Mouse (Mus musculus) gastrocnemius, postnatal 4 days (tissue): ENCODE measurements around the gene Dnajc11. TPM values are rescaled to one million over a fixed set of nuclear protein-coding genes. Genes with fewer than 3 reads are reported as not detected.

Source experiments
- DNase-seq, 2 experiments: peaks; one replicate each; pipeline ENCODE4 v3.0.0; 2021 to 2022; ENCODE audit warnings: low spot score in 2 of 2, mixed read lengths in 2 of 2
- total RNA-seq, 2 experiments: library from RNA; stranded (reverse); gene quantifications; 2 replicates each; pipeline ENCODE4 v1.2.3; 2021

Gene Dnajc11
- total RNA-seq, 2 experiments from 2014 or later = 60.8 to 81.1 TPM

DNA sequence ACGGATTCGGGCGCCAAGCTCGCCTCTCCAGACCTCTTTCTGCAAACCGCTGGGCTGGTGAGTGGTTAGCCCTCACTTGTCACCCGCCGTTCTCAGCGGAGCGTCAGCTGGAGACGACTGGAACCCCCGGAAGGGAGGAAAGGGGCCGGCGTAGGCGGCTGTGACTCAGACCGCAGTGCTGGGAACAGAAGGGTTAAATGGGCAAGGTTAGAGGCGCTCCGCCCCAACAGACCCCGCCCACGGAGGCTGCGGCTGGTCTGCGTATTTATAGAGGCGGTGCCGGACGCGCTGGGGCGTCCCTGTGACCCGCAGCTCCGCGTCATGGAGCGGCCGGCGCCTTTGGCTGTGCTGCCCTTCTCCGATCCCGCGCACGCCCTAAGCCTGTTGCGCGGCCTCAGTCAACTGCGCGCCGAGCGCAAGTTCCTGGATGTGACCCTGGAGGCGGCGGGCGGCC is 75.2 kb downstream of the Dnajc11 start, which contains the start of gene Klhl21:
Gene Klhl21 (plus strand): TSS at position 182 of the 454 bp plus-strand sequence.
- DNase-seq = peak; percentile 93 to 96

DNA sequence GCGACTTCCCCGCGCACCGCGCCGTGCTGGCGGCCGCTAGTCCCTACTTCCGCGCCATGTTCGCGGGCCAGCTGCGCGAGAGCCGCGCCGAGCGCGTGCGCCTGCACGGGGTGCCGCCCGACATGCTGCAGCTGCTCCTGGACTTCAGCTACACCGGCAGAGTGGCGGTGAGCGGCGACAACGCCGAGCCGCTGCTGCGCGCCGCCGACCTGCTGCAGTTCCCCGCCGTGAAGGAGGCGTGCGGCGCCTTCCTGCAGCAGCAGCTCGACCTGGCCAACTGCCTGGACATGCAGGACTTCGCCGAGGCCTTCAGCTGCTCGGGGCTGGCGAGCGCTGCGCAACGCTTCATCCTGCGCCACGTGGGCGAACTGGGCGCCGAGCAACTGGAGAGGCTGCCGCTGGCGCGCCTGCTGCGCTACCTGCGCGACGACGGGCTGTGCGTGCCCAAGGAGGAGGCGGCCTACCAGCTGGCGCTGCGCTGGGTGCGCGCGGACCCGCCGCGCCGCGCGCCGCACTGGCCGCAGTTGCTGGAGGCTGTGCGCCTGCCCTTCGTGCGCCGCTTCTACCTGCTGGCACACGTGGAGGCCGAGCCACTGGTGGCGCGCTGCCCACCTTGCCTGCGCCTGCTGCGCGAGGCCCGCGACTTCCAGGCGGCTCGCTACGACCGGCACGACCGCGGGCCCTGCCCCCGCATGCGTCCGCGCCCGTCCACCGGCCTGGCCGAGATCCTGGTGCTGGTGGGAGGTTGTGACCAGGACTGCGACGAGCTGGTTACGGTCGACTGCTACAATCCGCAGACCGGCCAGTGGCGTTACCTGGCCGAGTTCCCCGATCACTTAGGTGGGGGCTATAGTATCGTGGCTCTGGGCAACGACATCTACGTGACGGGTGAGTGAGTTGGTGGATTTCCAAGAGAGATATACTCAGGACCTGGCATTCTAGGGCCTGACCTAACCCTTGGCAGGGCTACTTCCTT is 75.9 kb downstream of the Dnajc11 start:
- DNase-seq = peak; percentile 50 to 81

DNA sequence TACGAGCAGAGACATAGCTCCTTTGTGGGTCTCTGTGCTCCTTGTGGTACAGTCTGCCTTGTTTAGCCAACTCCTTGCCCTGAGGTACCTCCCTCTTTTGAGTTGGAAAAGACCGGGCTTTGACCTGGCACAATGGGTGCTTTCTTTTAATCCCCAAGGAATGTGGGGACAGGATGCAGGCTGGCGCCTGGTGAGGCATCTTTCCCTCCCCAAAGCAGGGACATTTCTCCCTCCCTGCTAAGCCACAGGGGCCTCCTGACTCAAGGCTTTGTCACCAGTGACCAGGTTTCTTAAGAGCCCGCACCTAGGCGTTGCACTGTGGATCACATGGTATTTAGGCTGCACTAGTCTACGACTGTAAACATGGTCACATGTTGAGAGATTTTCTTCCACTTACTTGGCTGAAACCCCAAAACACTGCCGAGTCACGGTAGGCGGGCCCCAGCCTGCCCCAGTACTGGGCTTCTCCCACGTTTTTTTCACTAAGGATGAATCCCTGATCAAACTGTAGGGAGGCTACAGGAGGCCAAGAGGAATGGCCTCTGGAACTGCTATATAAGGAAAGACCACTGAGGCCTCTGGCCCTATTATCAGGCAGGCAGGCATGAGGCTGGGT is 76.7 kb downstream of the Dnajc11 start:
- DNase-seq = peak in 1 of 2 experiments; percentile 46

DNA sequence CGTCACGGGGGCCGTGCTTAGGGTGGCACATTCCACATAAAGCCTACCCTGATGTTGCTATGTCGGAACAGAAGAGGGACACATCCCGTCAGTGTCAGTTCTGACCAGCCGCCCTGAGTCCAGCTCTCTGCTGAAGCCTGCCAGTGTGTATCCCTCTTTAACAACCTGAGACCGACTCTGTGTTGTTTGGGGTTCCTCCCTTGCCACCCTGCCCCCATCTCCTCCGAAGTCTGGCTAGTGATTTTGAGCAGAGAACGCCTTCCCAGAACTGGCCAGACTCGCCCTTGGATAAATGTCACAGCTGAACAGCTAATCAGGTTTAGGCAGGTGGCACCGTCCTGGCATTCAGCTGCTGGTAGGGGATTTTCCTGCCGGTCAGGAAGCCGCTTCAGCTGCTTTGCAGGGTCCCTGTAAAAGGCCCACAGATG is 77.2 kb downstream of the Dnajc11 start:
- DNase-seq = no peak

DNA sequence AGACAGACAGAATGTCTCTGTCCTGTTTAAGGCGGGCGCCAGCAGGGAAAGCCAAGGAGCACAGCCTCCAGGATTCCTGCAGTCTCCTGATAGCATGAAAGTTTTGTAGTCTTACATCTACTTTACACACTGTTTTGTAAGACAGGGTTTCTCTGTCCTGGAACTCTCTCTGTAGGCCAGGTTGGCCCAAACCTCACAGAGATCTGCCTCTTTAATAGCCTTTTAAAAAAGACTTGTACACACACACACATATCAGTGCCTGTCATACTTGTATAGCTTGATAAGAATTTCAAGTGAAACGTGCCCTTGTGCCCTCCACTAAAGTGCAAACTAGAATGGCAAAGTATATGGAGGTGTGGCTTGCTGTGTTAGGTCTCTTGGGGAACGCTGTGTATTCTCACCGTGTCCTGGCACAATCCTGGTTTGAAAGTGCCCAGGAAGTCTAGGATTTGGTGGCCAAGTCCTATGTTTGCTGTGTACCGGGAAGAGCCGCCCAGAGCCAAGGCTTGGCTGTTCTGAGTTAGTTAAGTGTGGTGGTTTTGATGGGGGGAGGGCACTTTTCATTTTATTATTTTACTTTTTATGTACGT is 77.8 kb downstream of the Dnajc11 start:
- no peak for DNase-seq

DNA sequence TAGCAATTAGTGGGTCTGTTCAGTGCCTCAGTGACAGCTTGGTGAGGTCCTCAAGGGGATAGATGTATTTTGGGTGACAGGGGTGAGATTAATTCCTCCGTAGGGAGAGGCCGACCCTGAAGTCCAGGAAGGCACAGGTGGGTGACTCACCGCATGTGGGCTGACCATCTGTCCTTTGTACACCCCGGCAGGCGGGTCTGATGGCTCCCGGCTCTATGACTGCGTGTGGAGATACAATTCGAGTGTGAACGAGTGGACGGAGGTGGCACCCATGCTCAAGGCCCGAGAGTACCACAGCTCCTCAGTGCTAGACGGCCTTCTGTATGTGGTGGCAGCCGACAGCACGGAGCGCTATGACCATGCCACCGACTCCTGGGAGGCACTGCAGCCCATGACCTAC is 78.6 kb downstream of the Dnajc11 start:
- no peak for DNase-seq

DNA sequence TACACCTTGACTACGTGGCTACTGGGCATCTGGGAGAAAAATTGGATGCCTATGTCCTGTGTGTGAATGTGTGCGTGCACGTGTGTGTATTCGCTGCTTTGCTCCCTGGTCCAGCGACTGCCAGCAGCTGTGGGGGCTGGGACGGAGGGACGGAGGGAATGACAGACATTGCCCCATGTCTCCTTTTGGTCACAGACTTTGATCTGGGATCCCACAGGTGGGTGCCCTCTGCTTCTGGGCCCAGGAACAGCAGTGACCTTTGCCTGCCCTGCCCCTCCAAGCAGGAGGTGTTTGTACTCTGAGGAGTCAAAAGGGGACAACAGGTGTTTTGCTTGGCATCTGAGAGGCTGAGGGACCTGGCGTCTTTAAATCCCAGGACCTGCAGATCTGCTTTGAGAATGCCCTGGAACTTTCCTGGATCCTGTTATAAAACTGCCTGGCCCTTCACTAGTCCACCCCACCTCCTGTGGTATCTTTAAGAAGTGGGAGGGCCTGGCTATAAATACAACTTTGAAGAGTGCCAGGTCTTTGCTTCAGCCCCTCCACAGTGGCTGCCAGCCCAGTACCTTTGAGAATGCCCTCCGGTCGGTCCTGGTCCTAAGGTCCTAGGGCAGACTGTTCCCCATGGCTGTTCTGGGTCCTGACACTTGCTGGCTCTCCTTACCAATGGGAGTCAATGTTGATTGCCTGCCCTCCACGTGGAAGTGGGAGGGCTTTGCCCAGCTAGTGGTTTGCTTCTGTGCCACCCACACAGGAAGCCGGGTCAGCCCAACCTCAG is 79.7 kb downstream of the Dnajc11 start:
- DNase-seq = no peak

DNA sequence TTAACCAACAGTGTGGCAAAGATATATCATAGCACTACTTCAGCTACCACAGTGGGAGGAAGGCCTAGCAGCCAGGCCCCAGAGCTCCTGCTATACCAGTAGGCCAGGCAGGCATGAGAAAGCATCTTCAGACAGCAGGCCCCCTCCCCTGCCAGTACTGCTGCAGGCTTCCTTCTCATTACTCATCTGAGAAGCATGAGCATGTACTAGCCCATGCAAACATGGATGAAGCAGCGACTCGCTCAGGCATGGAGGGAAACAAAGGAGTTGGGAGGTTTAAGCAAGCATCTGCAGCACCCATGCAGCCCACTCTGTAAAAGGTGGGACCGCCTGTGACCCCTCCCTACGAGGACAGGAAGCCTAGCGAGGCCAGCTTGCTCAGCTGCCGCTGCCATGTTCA is 85.6 kb downstream of the Dnajc11 start:
- no peak for DNase-seq

DNA sequence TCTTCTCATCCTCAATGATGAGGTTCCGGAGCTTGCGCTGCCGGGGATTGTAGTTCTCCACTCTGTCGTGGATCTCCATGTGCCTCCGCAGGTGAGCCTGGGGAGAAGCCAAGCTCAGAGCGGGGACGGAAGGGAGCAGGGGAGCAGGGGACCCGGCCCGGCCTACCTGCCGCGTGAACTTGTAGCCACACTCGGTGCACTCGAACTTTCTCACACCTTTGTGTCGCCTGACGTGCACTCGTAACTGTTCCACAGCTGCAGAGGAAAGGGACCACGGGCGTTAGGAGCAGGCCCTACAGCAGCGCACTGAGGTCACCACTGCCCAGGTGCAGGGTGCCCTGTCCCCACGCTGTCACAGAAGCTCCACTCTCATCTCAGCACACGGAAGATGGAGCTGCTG is 86.5 kb downstream of the Dnajc11 start:
- no peak for DNase-seq

DNA sequence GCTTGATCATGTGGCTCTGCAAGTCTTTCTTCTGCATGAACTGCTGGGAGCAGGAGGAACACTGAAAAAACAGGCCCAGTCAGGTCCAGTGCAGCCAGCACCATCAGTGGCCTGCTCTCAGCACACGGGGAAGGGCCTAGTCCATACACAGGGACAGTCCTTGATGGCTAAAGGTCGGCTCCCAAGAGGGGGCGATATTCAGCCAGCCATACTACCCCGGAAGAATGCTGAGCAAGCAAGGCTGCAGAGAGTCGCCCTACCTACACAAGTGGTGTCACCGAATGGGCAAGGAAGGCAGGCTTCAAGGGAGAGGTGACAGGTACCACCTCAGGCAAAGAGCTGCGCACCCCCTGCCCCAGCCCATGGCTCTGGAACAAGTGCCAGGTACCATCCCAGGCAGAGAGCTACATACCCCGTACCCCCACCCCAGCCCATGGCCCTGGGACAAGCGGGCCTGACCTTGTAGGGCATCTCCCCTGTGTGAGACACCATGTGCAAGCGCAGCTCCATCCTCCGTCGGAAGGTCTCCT is 88.1 kb downstream of the Dnajc11 start:
- DNase-seq = no peak

DNA sequence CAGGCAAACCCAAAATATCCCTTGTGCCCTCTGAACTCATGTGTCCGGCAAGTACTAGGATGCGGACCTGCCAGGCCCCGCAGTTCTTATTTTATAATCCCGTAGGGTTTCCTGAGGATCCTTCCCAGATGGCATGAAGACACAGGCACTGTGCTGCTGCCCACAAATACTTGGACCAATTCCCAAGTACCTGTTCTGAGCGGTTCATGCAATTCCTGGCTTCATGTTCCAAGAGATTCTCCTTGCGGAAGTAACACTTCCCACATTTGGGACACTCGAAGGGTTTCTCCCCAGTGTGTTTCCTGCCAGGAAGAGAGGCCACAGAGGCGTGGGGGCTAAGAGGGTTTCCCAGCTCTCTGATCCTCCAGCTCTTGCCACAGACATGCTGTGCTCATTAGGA is 89.0 kb downstream of the Dnajc11 start:
- DNase-seq = no peak

DNA sequence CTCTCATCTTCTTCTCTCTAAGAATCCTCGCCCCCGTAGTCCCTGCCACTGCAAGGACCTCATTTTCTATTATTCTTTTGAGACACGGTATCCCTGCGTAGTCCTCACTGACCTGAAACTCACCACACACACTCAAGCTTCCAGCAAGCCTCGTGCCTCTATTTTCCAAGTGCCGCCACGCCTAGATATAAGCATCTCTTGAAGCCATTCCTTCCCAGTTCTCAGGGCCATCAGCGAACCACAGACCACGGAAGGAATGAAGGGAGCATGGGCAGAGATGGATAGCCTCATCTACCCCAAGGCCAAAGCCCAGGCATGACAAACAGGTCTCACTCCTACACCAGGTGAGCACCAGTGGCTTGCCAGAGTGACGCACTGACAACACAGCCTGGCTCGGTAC is 91.0 kb downstream of the Dnajc11 start:
- DNase-seq = no peak

DNA sequence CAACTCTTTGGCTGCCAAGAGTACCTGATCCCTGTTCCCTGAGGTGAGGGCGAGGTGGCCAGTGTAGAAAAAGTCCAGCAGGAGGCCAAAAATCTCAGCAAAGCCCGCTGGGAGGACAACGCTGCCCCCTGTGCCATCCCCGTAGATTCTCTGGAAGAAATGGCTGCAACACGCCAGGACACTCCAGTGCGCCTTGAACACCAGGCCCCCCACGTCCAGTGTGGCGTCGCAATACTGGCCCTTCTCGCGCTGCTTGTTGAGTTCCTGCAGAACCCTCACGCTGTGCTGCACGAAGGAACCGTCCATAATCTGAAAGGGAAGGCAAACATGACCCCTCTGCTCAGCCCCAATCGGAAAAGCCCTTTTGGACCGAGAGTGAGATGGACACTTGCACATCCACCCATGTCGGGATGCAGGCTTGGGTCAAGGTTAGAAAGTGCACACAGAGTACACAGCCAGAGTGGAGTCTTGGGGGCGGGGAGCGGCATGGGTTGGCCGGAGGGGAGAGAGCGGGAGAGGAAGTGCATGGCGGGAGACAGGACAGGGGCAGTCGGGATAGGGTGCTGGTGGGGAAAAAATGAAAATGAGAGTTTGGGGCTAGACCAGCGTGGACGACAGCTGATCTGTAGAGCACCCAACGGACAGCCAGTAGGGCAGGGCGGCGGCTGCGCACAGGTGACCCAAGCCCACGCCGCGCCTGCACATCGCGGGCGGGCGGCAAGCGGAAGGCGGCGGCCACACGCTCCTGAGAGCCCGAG is 93.4 kb downstream of the Dnajc11 start:
- DNase-seq = peak in 1 of 2 experiments; percentile 38

DNA sequence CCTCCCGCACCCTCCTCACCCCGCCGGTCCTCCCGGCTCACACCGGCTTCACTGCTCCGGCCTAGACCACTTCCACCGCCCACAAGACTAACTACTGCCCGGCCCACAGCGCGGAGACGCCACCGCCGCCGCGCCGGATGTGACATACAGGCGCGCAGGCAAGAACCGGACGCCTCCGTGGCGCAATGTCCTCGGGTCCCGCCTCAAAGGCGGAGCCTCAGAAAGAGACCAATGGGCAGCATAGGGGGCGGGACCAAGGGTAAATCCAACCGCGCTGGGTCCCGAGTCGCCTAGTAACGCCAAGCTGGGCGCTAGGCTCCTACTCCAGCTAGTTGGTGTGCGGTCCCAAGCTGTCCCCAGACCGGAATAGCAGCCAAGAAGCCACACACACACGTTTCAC is 94.0 kb downstream of the Dnajc11 start, which contains the start of gene Zbtb48:
Gene Zbtb48 (minus strand): TSS at position 148 of the 400 bp plus-strand sequence.
- peak; percentile 88 to 96 for DNase-seq

DNA sequence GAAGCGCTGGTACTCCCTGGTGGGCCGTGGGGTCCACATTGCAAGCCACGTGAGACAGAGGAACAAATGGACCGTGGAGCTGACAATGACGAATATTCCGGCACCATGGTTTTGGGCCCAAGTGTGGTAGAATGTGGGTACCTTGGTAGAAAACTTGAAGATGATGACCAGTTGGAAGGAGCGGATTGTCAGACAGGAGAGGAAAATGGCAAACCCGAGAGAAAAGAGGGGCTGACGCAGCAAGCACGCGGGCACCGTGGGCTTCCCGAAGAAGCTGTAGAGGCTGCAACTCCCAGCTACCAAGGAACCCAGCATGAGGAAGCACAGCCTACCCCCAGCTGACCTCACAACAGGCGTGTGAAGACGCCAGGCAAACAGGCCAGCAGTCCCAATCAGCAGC is 95.0 kb downstream of the Dnajc11 start:
- no peak for DNase-seq

DNA sequence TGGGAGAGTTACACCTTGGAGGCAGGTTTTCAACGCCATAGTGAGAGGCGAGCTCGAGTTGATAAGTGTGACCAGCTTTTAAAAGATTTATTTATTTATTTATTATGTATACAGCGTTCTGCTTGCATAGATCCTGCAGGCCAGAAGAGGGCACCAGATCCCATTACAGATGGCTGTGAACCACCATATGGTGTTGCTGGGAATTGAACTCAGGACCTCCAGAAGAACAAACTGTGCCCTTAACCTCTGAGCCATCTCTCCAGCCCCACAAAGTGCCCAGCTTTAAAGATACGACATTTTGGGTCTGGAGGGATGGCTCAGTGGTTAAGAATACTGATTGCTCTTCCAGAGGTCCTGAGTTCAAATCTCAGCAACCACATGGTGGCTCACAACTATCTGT is 95.6 kb downstream of the Dnajc11 start:
- DNase-seq = no peak

DNA sequence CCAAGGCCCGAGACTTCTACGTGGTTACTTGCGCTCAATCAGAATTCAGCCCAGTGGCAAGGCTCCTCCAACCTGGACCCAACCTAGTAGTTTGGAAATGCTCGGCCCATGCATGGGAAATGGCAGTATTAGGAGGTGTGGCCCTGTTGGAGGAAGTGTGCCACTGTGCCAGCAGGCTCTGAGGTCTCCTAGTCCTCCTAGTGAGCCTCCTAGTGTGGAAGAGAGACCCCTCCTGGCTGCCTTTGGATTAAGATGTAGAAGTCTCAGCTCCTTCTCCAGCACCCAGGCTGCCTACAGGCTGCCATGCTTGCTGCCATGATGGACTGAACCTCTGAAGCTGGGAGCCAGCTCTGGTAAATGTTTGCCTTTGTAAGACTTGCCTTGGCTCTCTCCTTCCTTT is 96.5 kb downstream of the Dnajc11 start:
- DNase-seq = no peak
